Mouse (Mus musculus) heart, embryonic 11.5 days (tissue): ENCODE data around the gene Fbxw2. TPM values are rescaled to one million over a fixed set of nuclear protein-coding genes. Genes with fewer than 3 reads are reported as not detected.

ENCODE experiments used
- ATAC-seq: fragments of 200-750 bp; cut with Nextera tagmentation; replicated peaks from 2 replicates; pipeline ENCODE4 v1.8.0; 2017; ENCODE audit warnings: moderate library complexity; ENCODE audit not compliant: insufficient number of reproducible peaks, low FRiP score, low TSS enrichment
- H3K27ac ChIP-seq: fragments of 300-500 bp; sonication (generic); 2 replicates; pipeline ENCODE4 v1.5.1; 2014; ENCODE audit warnings: mild to moderate bottlenecking, low read depth, low read length
- H3K27me3 ChIP-seq: fragments of 300-500 bp; sonication (generic); 2 replicates; pipeline ENCODE4 v1.6.1; 2014; ENCODE audit warnings: mild to moderate bottlenecking, low read length, mixed read lengths; ENCODE audit not compliant: control insufficient read depth, insufficient read depth
- H3K36me3 ChIP-seq: fragments of 300-500 bp; sonication (generic); 2 replicates; pipeline ENCODE4 v1.6.1; 2014; ENCODE audit warnings: mild to moderate bottlenecking, low read length, moderate library complexity, mixed read lengths; ENCODE audit not compliant: control insufficient read depth, insufficient read depth
- H3K4me1 ChIP-seq: fragments of 300-500 bp; sonication (generic); 2 replicates; pipeline ENCODE4 v1.6.1; 2014; ENCODE audit warnings: low read length; ENCODE audit not compliant: control insufficient read depth, insufficient read depth
- H3K4me2 ChIP-seq: fragments of 300-500 bp; sonication (generic); 2 replicates; pipeline ENCODE4 v1.6.1; 2014; ENCODE audit warnings: mild to moderate bottlenecking, moderate library complexity
- H3K4me3 ChIP-seq: fragments of 300-500 bp; sonication (generic); 2 replicates; pipeline ENCODE4 v1.5.1; 2014; ENCODE audit warnings: low read depth, low read length
- H3K9ac ChIP-seq: fragments of 300-500 bp; sonication (generic); 2 replicates; pipeline ENCODE4 v1.6.1; 2014; ENCODE audit warnings: mild to moderate bottlenecking, low read depth, low read length, moderate library complexity
- H3K9me3 ChIP-seq: fragments of 300-500 bp; sonication (generic); replicated peaks from 2 replicates; pipeline ENCODE4 v1.6.1; 2016; ENCODE audit warnings: low read length; ENCODE audit not compliant: control insufficient read depth
- WGBS: fragments of 180-500 bp; shearing (Covaris S2); extraction: QIAGEN DNeasy Blood & Tissue Kit; methylation state at CpG from one replicate; pipeline ENCODE4 v1.1.7; 2014; ENCODE audit not compliant: insufficient replicate concordance; 5-methylcytosine and 5-hydroxymethylcytosine counted together
- polyA plus RNA-seq: library from polyadenylated mRNA; unstranded; fragments of >200 nt; fragmentation: Nextera tagmentation; extraction: Ambion mirVana; gene quantifications from 2 replicates; pipeline ENCODE4 v1.2.1, GENCODE M21; 2014

Gene Fbxw2
- polyA plus RNA-seq = 46.9 and 61.2 TPM in 2 replicates

GRCm38 (mm10) chr2:34825827-34826459 lies at the start of gene Fbxw2:
TSS of gene Fbxw2 (minus strand) at chr2:34826311.
- peak within 1 kb of the TSS; percentile 86 for H3K27ac ChIP-seq
- no peaks in the 10 kb centered on the region for H3K9me3 ChIP-seq
- ATAC-seq = peak; percentile 94
- H3K36me3 ChIP-seq = no peaks in the 10 kb centered on the region
- H3K9ac ChIP-seq = peak within 1 kb of the TSS; percentile 92
- H3K4me3 ChIP-seq = peak within 1 kb of the TSS; percentile 93
- no peaks in the 10 kb centered on the region for H3K27me3 ChIP-seq
- H3K4me2 ChIP-seq = peak within 1 kb of the TSS; percentile 82
- under 1% methylated on average over 57 of the region's 57 CpGs for WGBS
- peaks cover 7% of the 10 kb centered on the region for H3K4me1 ChIP-seq

GRCm38 (mm10) chr2:34874816-34875345 lies 48.8 kb upstream of the Fbxw2 start, which contains the start of gene Psmd5:
TSS of gene Psmd5 (minus strand) at chr2:34874968.
- Histone ChIP-seq H3K9me3 (no peaks in the 10 kb centered on the region), H3K36me3 (no peaks in the 10 kb centered on the region), H3K4me1 (peaks cover 11% of the 10 kb centered on the region), H3K9ac (peak within 1 kb of the TSS; percentile 59), H3K27ac (no peak within 1 kb of the TSS), H3K4me3 (peak within 1 kb of the TSS; percentile 36), H3K27me3 (peaks cover 15% of the 10 kb centered on the region), H3K4me2 (peak within 1 kb of the TSS; percentile 68)
- 7% methylated on average over 8 of the region's 8 CpGs for WGBS
- no peak for ATAC-seq

GRCm38 (mm10) chr2:34874271-34874670 lies 48.2 kb upstream of the Fbxw2 start, which contains the start of gene Cutal:
TSS of gene Cutal (plus strand) at chr2:34874396.
- H3K4me2 ChIP-seq = peak within 1 kb of the TSS; percentile 68
- H3K9ac ChIP-seq = peak within 1 kb of the TSS; percentile 59
- H3K36me3 ChIP-seq = no peaks in the 10 kb centered on the region
- peaks cover 15% of the 10 kb centered on the region for H3K27me3 ChIP-seq
- peak within 1 kb of the TSS; percentile 36 for H3K4me3 ChIP-seq
- peaks cover 18% of the 10 kb centered on the region for H3K4me1 ChIP-seq
- no peak within 1 kb of the TSS for H3K27ac ChIP-seq
- under 1% methylated on average over 14 of the region's 14 CpGs for WGBS
- H3K9me3 ChIP-seq = no peaks in the 10 kb centered on the region
- ATAC-seq = no peak

- Histone ChIP-seq H3K36me3 (no peaks in the 10 kb centered on the region), H3K27ac (peak overlapping the region; percentile 93), H3K4me1 (peaks cover 20% of the 10 kb centered on the region), H3K4me2 (peak overlapping the region; percentile 66), H3K27me3 (peaks cover 15% of the 10 kb centered on the region), H3K4me3 (peak overlapping the region; percentile 89), H3K9me3 (no peaks in the 10 kb centered on the region), H3K9ac (peak overlapping the region; percentile 98)
- under 1% methylated on average over 67 of the region's 67 CpGs for WGBS
- peak; percentile 96 for ATAC-seq
Observed at GRCm38 (mm10) chr2:34870520-34871474, 44.7 kb upstream of the Fbxw2 start.

GRCm38 (mm10) chr2:34869680-34870079 lies 43.6 kb upstream of the Fbxw2 start:
- Histone ChIP-seq H3K27me3 (peaks cover 12% of the 10 kb centered on the region), H3K4me1 (peaks cover 20% of the 10 kb centered on the region), H3K36me3 (peaks cover 9% of the 10 kb centered on the region), H3K9me3 (no peaks in the 10 kb centered on the region), H3K9ac (peak overlapping the region; percentile 62; the same call in 1 of the 2 replicates), H3K4me3 (peak overlapping the region; percentile 89), H3K4me2 (peak overlapping the region; percentile 66), H3K27ac (peak overlapping the region; percentile 46)
- no peak for ATAC-seq
- WGBS = 36% methylated on average over 5 of the region's 5 CpGs

GRCm38 (mm10) chr2:34857728-34858127 lies 31.6 kb upstream of the Fbxw2 start:
- no peak for ATAC-seq
- 73% methylated on average over 8 of the region's 8 CpGs for WGBS
- Histone ChIP-seq H3K4me2 (no peak overlapping the region), H3K4me3 (no peak overlapping the region), H3K9ac (no peak overlapping the region), H3K9me3 (no peaks in the 10 kb centered on the region), H3K27ac (no peak overlapping the region), H3K4me1 (no peaks in the 10 kb centered on the region), H3K27me3 (no peaks in the 10 kb centered on the region), H3K36me3 (peaks cover 45% of the 10 kb centered on the region)

GRCm38 (mm10) chr2:34855265-34855664 lies 29.2 kb upstream of the Fbxw2 start:
- Histone ChIP-seq H3K4me1 (no peaks in the 10 kb centered on the region), H3K4me2 (no peak overlapping the region), H3K9ac (no peak overlapping the region), H3K9me3 (no peaks in the 10 kb centered on the region), H3K27ac (no peak overlapping the region), H3K4me3 (no peak overlapping the region), H3K36me3 (peaks cover 45% of the 10 kb centered on the region), H3K27me3 (no peaks in the 10 kb centered on the region)
- ATAC-seq = no peak
- WGBS = 93% methylated on average over 4 of the region's 4 CpGs

GRCm38 (mm10) chr2:34847702-34848101 lies 21.6 kb upstream of the Fbxw2 start:
- Histone ChIP-seq H3K4me1 (no peaks in the 10 kb centered on the region), H3K27me3 (no peaks in the 10 kb centered on the region), H3K9ac (no peak overlapping the region), H3K4me3 (no peak overlapping the region), H3K4me2 (no peak overlapping the region), H3K36me3 (peaks cover 10% of the 10 kb centered on the region), H3K27ac (no peak overlapping the region), H3K9me3 (no peaks in the 10 kb centered on the region)
- WGBS = 87% methylated on average over 1 of the region's 1 CpGs
- ATAC-seq = no peak
